Mouse (Mus musculus) spleen, adult 12 weeks (tissue): Measurements from ENCODE around the gene Cpxm1.

Source experiments
- DNase-seq: peaks from one replicate; pipeline ENCODE4 v3.0.0; 2022; ENCODE audit warnings: low spot score

The Cpxm1 gene

GRCm38 (mm10) chr2:130397186-130397985 is at the start of gene Cpxm1:
Gene Cpxm1 (minus strand): TSS chr2:130397574.
- no peak for DNase-seq

- no peak for DNase-seq
Observed at GRCm38 (mm10) chr2:130442162-130442561, 44.8 kb upstream of the Cpxm1 start.

GRCm38 (mm10) chr2:130439840-130440480 is 42.6 kb upstream of the Cpxm1 start:
- no peak for DNase-seq

DNA sequence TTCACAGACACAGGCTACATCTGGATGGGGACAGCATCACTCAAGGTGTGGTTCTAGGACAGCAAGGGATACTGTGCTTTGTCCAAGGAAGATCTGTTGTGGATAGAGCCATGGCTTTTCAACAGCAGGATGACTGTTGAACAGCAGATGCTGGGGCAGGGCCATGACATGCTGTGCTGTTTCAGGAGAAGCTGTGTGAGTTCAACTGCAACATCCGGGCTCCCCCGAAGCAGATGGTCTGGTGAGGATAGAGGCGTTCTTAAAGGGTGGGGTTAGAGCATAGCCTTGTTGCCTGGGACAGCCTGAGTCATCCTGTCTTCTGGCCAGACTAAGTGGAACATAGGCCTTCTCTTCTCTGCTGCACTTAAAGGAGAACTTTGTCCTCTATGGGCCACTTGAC is 41.5 kb upstream of the Cpxm1 start:
- no peak for DNase-seq

- DNase-seq = no peak
Observed at GRCm38 (mm10) chr2:130436769-130437168, 39.4 kb upstream of the Cpxm1 start.

DNA sequence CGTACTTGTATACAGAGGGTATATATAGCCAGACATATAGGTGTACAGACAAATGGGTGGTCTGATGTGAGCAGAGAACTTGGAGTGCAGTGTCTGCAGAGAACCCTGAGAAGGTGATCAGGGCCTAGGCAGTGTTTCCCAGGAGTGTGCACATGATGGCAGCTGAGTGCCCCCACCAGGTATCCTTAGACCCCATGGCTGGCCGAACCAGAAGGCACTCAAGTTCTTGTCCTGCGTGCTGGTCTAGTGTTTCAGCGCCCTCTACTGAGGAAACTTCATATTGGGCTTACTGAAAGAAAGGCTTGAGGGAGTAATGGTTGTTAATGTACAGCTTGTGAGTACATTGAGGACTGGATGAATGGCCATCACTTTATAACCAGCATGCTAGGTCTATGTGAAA is 35.8 kb upstream of the Cpxm1 start:
- DNase-seq = no peak

DNA sequence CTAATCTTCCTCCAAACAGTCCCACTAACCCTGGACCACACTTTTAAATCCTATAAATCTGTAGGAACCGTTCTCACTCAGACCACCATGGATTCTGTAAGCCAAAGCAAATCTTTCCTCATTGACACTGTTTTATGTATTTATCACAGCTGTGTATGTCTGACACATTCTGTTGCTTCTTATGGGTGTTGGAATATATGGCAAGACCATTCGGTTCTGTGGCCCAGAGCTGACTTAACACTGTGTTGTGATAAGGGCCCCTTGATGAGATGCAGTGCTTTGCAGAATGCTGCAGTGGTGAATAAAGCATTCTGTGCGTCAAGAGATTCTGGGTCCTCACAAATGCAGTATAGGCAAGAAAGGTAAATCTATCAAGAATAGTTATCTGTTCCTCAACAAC is 34.8 kb upstream of the Cpxm1 start:
- no peak for DNase-seq

- DNase-seq = no peak
Observed at GRCm38 (mm10) chr2:130430484-130430883, 33.1 kb upstream of the Cpxm1 start.

GRCm38 (mm10) chr2:130429851-130430250 is 32.5 kb upstream of the Cpxm1 start:
- no peak for DNase-seq

DNA sequence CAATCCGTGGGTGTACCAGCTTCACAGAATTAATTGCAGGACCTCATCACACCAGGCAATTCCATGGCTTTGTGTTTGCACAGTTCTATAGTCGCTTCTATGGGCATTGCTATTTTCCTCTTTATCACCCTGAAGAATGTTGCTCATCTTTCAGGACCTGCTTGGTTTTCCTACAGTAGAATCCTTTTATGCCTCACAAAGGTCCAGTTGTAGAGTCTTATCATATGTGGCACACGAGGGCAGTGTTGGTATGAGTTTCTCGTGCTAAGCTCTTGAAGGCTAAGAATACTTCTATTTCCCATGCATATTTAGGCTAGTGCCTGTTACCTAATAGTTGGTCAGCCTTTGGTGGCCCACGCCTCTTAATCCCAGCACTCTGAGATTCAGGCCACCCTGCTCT is 27.7 kb upstream of the Cpxm1 start:
- no peak for DNase-seq

- DNase-seq = peak; percentile 89
Observed at GRCm38 (mm10) chr2:130424126-130424853, 26.9 kb upstream of the Cpxm1 start, which contains the start of the genes Vps16 and Pced1a. Gene Vps16 (plus strand): TSS chr2:130424339. Gene Pced1a (minus strand): TSS chr2:130424701.

DNA sequence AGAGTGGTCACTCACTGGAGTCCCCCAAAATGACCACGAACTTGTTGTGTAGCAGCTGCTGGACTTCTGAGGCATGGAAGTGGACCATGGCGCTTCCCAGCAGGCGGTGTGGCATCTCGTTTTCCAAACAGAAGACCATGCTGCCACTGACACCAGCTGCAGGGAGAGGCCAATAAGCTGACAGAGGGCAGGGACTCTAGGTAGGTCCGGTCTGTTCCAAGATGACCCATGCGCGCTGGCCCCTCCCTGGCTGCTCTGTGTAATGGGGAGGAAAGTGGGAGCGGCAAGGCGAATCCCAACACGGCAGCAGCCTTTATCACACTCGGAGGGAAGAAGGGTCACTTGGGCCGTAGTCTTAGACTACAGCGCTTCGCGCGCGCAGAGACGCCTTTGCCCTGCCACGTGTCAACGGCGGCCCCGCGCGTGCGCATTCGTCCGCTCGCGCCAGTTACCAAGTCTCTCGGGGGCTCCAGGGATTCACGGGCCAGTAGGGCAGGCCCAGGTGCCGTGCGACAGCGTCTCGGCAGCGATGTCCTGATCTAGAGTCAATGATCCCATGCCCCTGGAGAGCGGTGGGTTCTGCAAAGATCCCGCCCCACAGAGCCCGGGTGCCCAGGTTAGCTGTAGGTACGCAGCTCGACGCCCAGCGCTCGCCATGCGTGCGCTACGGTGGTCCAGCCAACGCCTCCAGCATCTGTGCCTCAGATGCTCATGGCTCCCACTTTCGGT is 26.2 kb upstream of the Cpxm1 start:
- DNase-seq = no peak

GRCm38 (mm10) chr2:130421781-130422620 is 24.6 kb upstream of the Cpxm1 start:
- DNase-seq = no peak

DNA sequence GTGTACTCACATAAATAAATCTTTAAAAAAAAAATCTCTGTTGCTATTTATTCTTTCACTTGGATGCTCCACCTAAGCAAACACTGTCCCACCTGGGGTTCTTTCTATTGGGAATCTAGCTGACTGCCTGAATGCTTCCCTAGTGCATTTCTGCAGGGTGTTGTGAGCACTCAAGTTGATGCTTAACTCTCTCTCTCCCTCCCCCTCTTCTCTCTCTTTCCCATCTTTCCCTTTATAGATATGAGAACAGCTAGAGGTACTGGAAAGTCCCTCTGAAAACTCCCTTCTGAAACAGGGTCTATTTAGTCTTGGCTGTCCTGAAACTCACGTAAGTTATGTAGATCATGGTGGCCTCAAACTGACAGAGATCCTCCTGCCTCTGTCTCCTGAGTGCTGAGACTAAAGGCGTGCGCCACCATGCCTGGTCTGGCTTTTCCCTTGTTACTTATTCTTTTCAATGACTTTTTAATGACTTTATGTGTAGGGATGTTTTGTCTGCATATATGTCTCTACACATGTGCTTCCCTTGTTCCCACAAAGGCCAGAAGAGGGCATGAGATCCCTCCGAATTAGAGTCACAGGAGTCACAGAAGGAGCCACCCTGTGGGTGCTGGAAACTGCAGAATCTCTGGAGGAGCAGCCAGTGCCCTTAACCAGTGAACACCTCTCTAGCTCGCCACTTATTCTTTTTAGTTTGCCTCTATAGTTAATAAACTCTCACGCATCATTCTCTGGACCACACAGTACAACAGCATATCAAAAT is 16.9 kb upstream of the Cpxm1 start:
- DNase-seq = no peak

GRCm38 (mm10) chr2:130412775-130413174 is 15.4 kb upstream of the Cpxm1 start:
- no peak for DNase-seq

DNA sequence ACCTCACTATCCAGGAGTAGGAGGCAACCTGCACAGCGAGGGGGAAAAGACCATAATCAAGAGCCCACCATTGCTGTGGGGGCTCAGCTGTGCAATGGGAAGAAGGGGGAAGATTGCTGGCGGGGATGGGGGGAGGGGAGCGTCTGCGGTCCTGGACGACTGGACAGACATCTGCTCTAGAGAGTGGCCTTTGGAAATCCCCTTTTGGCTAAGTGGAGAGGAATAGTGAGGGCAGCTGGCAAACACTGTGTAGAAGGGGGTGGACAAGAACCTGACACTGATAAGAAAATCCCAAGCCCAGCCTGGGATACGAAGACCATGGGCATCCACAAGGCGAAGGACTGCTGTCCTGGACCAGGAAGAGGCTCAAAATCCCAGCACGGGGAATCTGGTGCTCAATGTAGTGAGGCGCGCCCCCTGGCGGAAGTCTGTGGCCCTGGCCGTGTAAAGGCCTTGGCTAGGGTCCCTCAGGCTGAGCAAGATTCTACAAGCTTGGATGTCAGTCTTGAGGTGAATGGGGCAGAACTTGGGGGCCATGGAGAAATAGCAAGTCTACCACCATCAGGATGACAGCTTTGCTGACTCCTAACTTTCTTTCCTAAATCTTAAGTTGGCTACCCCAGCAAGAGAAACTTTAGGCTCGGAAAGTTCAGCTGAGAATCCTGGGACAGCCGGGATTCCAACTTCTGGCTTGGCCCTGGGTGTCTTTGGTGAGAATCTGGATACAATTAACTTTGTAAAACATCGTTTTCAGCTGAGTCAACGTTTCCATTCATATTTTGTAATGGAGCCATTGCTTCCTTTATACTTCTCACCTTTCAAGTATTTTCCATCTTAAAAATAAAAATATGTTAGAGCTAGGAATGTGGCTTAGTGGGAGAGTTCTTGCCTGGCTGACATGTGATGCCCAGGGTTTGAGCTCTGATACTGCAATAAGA is 14.5 kb upstream of the Cpxm1 start:
- DNase-seq = peak; percentile 44

DNA sequence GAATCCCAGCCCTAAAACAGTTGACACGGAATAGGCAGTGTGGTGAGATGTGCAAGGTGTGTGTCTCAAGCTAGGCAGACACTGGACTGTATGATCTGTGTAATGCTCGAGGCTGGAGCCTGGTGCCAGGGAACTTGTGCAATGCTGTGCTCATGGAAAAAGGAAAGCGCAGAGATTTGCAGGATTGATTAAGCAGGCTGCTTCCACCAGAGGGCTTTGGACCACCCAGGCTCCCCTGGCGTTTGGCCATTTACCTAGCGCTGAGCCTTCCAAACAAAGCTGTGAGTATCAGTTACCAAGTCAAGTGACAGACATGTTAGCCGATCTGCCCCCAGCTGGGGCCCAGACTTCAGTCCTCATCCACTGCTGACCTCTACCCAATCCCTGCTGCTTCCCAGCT is 10.8 kb upstream of the Cpxm1 start:
- DNase-seq = no peak

DNA sequence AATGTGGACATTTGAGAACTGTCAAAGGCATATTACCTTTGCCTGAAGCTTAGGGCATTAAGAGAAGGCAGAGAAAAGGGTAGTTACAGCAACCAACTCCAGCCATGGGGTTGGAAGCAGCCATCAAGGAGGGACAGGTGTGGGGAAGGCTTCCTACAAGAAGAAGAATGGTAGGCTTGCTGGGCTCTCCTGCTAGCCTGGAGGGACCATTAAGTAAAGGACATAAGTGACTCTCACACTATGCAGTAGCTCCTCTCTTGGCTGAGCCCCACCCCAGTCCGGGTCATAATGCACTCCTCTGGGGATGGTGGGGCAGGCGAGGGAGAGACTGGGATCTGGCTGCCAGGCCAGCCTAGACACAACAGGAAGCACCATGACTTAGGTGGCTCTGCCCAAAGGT is 8.8 kb upstream of the Cpxm1 start, which contains the start of gene Tmem239:
Tmem239 (plus strand) TSS at position 301 of the 400 bp plus-strand sequence.
- no peak for DNase-seq

- DNase-seq = no peak
Observed at GRCm38 (mm10) chr2:130404939-130405338, 7.6 kb upstream of the Cpxm1 start, which contains the start of the genes Gm28372 and 1700020A23Rik. Gene Gm28372 (plus strand): TSS chr2:130405239. Gene 1700020A23Rik (plus strand): TSS chr2:130405259.
